Mouse (Mus musculus) midbrain, embryonic 16.5 days (tissue): ENCODE measurements at regions not wholly inside any gene's neighbourhood (a gene's known extent, or its start where the extent isn't known, plus 50 kb on each side); places are given as distances from the start of the nearest gene placed in this dataset.
A peak's percentile ranks its signal among the peaks of the same experiment; 100 is the strongest.

Source experiments
- ATAC-seq: fragments of 200-750 bp; cut with Nextera tagmentation; 2 replicates; pipeline ENCODE4 v1.8.0; 2017; ENCODE audit warnings: moderate TSS enrichment
- H3K27ac ChIP-seq: fragments of 300-500 bp; sonication (generic); 2 replicates; pipeline ENCODE4 v1.5.1; 2014; ENCODE audit warnings: mild to moderate bottlenecking, low read length, mixed read lengths
- H3K27me3 ChIP-seq: fragments of 300-500 bp; sonication (generic); 2 replicates; pipeline ENCODE4 v1.6.1; 2014; ENCODE audit warnings: low read depth, low read length, mixed read lengths; ENCODE audit not compliant: control insufficient read depth, insufficient read depth
- H3K36me3 ChIP-seq: fragments of 300-500 bp; sonication (generic); 2 replicates; pipeline ENCODE4 v1.6.1; 2014; ENCODE audit warnings: mild to moderate bottlenecking, low read length, moderate library complexity, mixed read lengths; ENCODE audit not compliant: control insufficient read depth, insufficient read depth
- H3K4me1 ChIP-seq: fragments of 300-500 bp; sonication (generic); 2 replicates; pipeline ENCODE4 v1.6.1; 2014; ENCODE audit warnings: mild to moderate bottlenecking, low read length, mixed read lengths; ENCODE audit not compliant: control insufficient read depth, insufficient read depth
- H3K4me2 ChIP-seq: fragments of 300-500 bp; sonication (generic); 2 replicates; pipeline ENCODE4 v1.6.1; 2014; ENCODE audit warnings: mild to moderate bottlenecking, low read length, mixed read lengths
- H3K4me3 ChIP-seq: fragments of 300-500 bp; sonication (generic); 2 replicates; pipeline ENCODE4 v1.5.1; 2014; ENCODE audit warnings: low read depth, mild to moderate bottlenecking, low read length, moderate library complexity, mixed read lengths
- H3K9ac ChIP-seq: fragments of 300-500 bp; sonication (generic); 2 replicates; pipeline ENCODE4 v1.6.1; 2014; ENCODE audit warnings: low read depth, low read length, mixed read lengths
- H3K9me3 ChIP-seq: fragments of 300-500 bp; sonication (generic); replicated peaks from 2 replicates; pipeline ENCODE4 v1.6.1; 2014; ENCODE audit warnings: mild to moderate bottlenecking, low read length, mixed read lengths; ENCODE audit not compliant: control insufficient read depth, poor library complexity, severe bottlenecking
- WGBS: fragments of 180-500 bp; shearing (Covaris S2); extraction: QIAGEN DNeasy Blood & Tissue Kit; methylation state at CpG from one replicate; pipeline ENCODE4 v1.1.7; 2014; 5-methylcytosine and 5-hydroxymethylcytosine counted together

GRCm38 (mm10) chr3:40226772-40227171 is 304.3 kb upstream of the Intu start:
- Histone ChIP-seq H3K4me2 (no peak overlapping the region), H3K27ac (no peak overlapping the region), H3K27me3 (no peaks in the 10 kb centered on the region), H3K36me3 (no peaks in the 10 kb centered on the region), H3K4me3 (no peak overlapping the region), H3K9ac (no peak overlapping the region), H3K4me1 (no peaks in the 10 kb centered on the region), H3K9me3 (no peaks in the 10 kb centered on the region)
- WGBS: 92% methylated on average over 1 of the region's 1 CpGs
- ATAC-seq: no peak

GRCm38 (mm10) chr3:40243499-40244101 is 287.5 kb upstream of the Intu start:
- Histone ChIP-seq H3K4me2 (no peak overlapping the region), H3K4me3 (no peak overlapping the region), H3K27me3 (no peaks in the 10 kb centered on the region), H3K36me3 (no peaks in the 10 kb centered on the region), H3K27ac (no peak overlapping the region), H3K4me1 (no peaks in the 10 kb centered on the region), H3K9me3 (no peaks in the 10 kb centered on the region), H3K9ac (no peak overlapping the region)
- ATAC-seq: no peak
- 85% methylated on average over 4 of the region's 4 CpGs for WGBS

DNA sequence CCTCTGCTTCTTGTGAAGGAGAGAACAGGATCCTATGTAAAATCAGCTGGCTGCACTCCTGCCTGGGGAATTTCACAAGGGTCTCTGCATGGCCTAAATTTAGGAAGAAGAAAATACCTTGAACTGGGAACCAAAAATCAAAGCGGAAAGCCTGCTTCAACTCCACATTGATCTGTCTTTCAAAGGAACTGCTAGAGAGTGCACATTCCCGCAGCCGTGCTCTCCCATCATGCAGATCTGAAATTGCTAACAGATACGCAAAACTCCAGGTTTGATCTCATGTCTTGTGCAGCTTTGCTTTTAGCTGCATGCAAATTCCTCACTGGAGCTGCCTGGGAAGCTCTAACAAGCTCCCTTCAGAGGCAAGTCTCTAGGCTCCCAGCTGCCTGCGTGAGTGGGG is 276.7 kb upstream of the Intu start:
- Histone ChIP-seq H3K9ac (no peak overlapping the region), H3K4me1 (no peaks in the 10 kb centered on the region; the same call in 1 of the 2 replicates), H3K36me3 (no peaks in the 10 kb centered on the region), H3K27ac (no peak overlapping the region), H3K4me3 (no peak overlapping the region), H3K9me3 (no peaks in the 10 kb centered on the region), H3K4me2 (no peak overlapping the region), H3K27me3 (no peaks in the 10 kb centered on the region)
- WGBS: 52% methylated on average over 5 of the region's 5 CpGs
- peak; percentile 36; the same call in 1 of the 2 replicates for ATAC-seq

DNA sequence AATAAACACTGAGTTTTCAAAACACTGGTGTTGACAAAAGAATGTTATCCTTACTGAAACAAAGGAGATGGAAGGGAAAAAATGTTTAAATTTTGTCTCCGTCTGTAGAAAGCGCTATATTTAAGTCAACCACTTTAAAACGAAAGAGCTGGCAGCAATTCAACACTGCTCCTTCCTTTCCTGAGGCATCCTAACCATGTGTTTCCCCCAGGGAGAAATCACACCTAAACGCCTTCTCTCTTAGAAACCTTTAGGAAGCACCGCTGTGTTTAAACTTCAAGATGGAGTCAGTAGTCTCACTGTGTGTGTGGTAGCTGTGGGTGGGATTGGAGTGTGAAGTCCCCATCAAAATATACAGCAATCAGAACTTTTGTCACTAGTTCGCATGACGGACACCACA is 268.6 kb upstream of the Intu start:
- Histone ChIP-seq H3K27me3 (no peaks in the 10 kb centered on the region), H3K4me1 (no peaks in the 10 kb centered on the region), H3K27ac (no peak overlapping the region), H3K36me3 (no peaks in the 10 kb centered on the region), H3K9me3 (no peaks in the 10 kb centered on the region), H3K4me2 (no peak overlapping the region), H3K9ac (no peak overlapping the region), H3K4me3 (no peak overlapping the region)
- no peak for ATAC-seq
- WGBS: 88% methylated on average over 7 of the region's 7 CpGs

DNA sequence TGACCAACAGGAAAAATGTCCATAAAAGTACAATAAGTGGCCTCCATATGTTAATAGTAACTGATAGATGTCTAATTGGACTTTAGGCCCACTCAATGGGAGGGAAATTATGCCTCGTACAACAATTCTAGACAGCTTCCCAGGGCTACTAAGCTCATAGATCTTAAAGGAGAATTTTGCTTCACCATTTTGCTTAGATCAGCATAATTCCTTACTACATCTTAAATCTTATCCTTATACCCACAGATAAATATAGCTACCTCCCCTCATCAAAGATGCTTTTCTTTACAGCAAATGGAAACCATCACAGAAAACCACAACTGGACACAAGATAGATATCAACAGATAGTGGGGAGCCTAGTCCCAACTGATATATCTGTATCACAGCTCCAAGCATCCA is 263.6 kb upstream of the Intu start:
- 88% methylated on average over 1 of the region's 1 CpGs for WGBS
- Histone ChIP-seq H3K27ac (no peak overlapping the region), H3K4me1 (no peaks in the 10 kb centered on the region), H3K4me3 (no peak overlapping the region), H3K9ac (no peak overlapping the region), H3K36me3 (no peaks in the 10 kb centered on the region), H3K9me3 (no peaks in the 10 kb centered on the region), H3K27me3 (no peaks in the 10 kb centered on the region), H3K4me2 (no peak overlapping the region)
- ATAC-seq: no peak

- Histone ChIP-seq H3K4me1 (no peaks in the 10 kb centered on the region), H3K36me3 (no peaks in the 10 kb centered on the region), H3K9ac (no peak overlapping the region), H3K27ac (no peak overlapping the region), H3K9me3 (no peaks in the 10 kb centered on the region), H3K4me2 (no peak overlapping the region), H3K4me3 (no peak overlapping the region), H3K27me3 (no peaks in the 10 kb centered on the region)
- ATAC-seq: no peak
- 83% methylated on average over 1 of the region's 1 CpGs for WGBS
These were observed 248.2 kb upstream of the Intu start for GRCm38 (mm10) chr3:40282926-40283325.

- H3K4me2 ChIP-seq: no peak overlapping the region
- no peaks in the 10 kb centered on the region for H3K4me1 ChIP-seq
- H3K9me3 ChIP-seq: no peaks in the 10 kb centered on the region
- no peak for ATAC-seq
- H3K36me3 ChIP-seq: no peaks in the 10 kb centered on the region
- WGBS: 67% methylated on average over 7 of the region's 7 CpGs
- H3K4me3 ChIP-seq: no peak overlapping the region
- H3K27ac ChIP-seq: no peak overlapping the region
- H3K27me3 ChIP-seq: no peaks in the 10 kb centered on the region
- H3K9ac ChIP-seq: no peak overlapping the region
These were observed 244.0 kb upstream of the Intu start for GRCm38 (mm10) chr3:40286959-40287710.

GRCm38 (mm10) chr3:40297120-40297519 is 234.0 kb upstream of the Intu start:
- no peak overlapping the region for H3K27ac ChIP-seq
- H3K9ac ChIP-seq: no peak overlapping the region
- H3K27me3 ChIP-seq: no peaks in the 10 kb centered on the region
- no peak overlapping the region for H3K4me3 ChIP-seq
- no peaks in the 10 kb centered on the region for H3K9me3 ChIP-seq
- H3K36me3 ChIP-seq: no peaks in the 10 kb centered on the region
- ATAC-seq: no peak
- H3K4me2 ChIP-seq: no peak overlapping the region
- H3K4me1 ChIP-seq: no peaks in the 10 kb centered on the region

DNA sequence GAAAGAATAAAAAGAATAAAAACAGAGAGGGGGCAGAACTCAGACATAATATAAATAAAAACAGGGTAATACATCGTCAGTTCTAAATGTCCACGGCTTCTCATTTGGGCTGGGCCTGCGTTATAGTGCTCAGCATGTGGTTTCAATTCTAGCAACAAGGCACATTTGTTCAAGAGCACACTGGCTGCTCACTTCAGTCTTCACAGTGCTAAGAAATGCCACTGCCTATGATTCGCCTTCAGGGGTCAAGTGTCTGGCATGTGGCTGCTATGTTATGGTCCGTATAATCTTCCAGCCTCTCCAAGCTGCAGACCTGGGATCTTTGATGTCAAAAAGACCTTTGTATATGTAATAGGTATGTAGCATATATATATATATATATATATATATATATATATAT is 210.8 kb upstream of the Intu start:
- Histone ChIP-seq H3K9me3 (no peaks in the 10 kb centered on the region), H3K27ac (no peak overlapping the region), H3K36me3 (no peaks in the 10 kb centered on the region), H3K4me3 (no peak overlapping the region), H3K9ac (no peak overlapping the region), H3K27me3 (no peaks in the 10 kb centered on the region), H3K4me2 (no peak overlapping the region), H3K4me1 (no peaks in the 10 kb centered on the region)
- ATAC-seq: no peak
- WGBS: 81% methylated on average over 5 of the region's 5 CpGs
